Mouse (Mus musculus): ENCODE measurements at regions not wholly inside any gene's neighbourhood (a gene's known extent, or its start where the extent isn't known, plus 50 kb on each side); places are given as distances from the start of the nearest gene placed in this dataset.
"Not testable (repeated sequence)": the region's sequence is repeated elsewhere in the genome, so short reads cannot be mapped to it uniquely, and the experiment has no call there.

- DNase-seq (ENCODE audit: low spot score in 2 of 2) = no peak
Measured at GRCm38 (mm10) chr15:24348975-24349560, 1064.5 kb downstream of the Basp1 start.

DNA sequence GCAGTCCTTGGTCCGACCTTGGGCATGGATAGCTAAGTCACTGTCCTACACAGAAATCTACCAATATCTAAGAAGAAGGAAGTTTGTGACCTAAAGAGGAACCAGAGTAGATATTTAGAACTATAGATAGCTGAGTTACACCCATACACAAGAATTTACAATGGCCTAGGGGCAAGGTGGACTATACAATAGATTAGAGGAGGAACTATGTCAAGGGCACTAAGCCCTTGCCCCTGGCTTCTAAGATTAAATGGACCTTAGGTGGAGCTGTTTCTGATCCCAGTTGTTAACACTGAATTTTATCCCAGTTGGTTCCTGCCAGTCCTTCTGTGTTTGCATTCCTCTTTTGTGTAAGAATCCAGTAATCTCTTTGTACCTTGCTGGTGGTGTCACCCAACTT, 1077.7 kb downstream of the Basp1 start:
- not testable (repeated sequence) for DNase-seq (ENCODE audit: low spot score in 2 of 2)

GRCm38 (mm10) chr15:24303123-24303522, 1110.4 kb downstream of the Basp1 start:
- DNase-seq (ENCODE audit: low spot score in 2 of 2) = not testable (repeated sequence)

DNA sequence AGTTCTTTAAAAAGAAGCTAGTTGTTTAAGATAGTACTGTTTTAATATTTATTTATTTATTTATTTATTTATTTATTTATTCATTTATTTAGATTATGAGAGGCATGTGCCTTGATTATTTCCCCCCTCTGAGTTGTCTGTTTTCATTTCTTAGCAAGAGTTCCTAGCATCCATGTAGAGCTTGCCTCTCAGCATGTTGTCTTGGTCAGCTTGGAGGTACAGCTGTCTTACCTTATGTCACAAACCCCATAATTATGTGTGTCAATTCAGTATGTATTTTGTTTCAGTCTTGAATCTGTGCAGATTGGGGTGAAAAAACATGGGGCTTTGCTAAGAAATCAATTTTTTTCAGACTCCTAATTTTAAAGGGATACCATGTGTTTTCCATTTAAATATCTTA, 1116.3 kb downstream of the Basp1 start:
- no peak for DNase-seq (ENCODE audit: low spot score in 2 of 2)

GRCm38 (mm10) chr15:24296798-24297197, 1116.8 kb downstream of the Basp1 start:
- DNase-seq (ENCODE audit: low spot score in 2 of 2) = no peak

DNA sequence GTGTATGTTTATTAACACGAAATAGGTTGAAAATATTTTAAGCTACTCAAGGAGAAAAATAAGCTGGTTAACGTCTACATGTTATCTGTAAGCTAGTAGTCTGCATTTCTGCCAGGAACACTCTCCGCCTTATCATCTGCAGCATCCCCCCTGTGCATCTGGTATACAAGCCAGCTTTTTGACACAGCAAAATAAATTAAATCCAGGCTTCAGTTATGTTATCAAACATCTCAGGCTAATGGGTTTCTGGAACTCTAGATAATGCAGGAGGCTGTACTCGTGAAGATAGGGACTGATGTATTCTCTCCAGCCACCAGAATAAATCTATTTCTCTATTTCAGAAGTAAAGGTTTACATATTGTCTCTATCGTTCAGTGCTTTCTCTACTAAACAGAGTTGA, 1138.5 kb downstream of the Basp1 start:
- no peak for DNase-seq (ENCODE audit: low spot score in 2 of 2)

DNA sequence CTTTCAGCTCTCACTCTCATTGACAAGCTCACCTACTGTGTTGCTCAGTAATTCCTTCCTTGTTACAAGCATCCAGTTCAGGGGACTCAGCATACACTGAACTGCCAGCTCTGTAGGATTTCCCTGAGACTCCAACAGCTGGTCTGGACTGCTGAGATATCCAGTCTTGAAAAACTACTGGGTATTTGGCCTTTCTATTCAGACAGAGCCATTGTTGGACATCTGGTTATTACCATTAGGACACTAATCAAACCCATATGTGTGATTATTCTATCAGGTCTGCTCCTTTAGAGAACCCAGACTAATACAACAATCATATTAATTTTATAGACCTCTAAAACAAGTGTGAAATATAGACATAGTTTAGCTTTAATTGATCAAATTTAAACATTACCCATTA, 1146.2 kb downstream of the Basp1 start:
- DNase-seq (ENCODE audit: low spot score in 2 of 2) = no peak

All from urinary bladder, postnatal 36 days (tissue).